ENCODE assay signal across 8 mouse cellular contexts in the genomic region with DNA sequence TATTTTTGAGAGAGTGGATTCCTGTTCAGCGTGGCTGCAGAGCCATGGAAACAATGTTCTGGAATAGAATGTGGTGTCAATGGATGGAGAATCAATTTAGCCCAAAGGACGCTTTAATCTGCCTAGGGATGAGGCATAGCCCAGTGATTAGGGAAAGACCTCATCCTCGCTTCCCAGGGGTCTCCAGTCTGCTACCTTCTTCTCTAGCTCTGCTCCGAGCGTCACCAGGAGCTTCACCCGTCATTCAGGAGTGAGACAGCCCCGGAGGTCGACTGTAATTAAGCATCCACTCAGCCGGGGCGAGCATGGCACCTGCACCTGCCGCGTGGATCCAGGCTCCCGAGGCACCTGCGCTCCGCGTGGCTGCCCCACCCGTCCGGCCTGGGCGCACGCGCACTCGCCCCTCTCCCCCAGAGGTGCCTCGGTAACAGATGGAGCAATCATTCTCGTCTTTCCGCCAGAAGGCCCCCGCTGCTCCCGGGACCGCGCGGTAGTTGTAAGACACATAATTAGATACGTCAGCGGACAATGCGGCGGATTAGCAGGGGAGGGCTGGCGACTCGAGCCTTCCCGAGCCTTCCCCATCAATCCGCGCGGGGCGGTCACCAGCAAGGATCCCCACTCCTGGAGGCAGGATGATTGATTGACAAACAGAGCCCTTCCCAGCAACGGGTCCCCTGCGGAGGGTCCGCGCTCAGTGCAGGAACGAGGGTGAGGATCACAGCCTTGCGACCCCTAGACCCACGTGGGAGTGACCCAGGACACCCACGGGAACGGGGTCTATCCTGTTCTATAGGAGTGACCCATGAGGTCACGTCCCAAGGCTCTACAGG.
A peak's percentile ranks its signal among the peaks of the same experiment; 100 is the strongest.
DNase-seq lines count a peak whose midpoint lies in the region; ATAC-seq lines count a peak whose summit lies in the region.

No protein-coding gene starts in this region.

- H3K9me3 ChIP-seq in embryonic facial prominence, embryonic 14.5 days (ENCODE audit: control insufficient read depth, low read length), result no peaks in the 10 kb centered on the region

- peak overlapping the region; percentile 97 for H3K4me2 ChIP-seq in embryonic facial prominence, embryonic 14.5 days (ENCODE audit: low read depth, low read length)

- H3K9ac ChIP-seq in embryonic facial prominence, embryonic 14.5 days (ENCODE audit: low read depth, low read length), result peak overlapping the region; percentile 61

- no peaks in the 10 kb centered on the region for H3K36me3 ChIP-seq in embryonic facial prominence, embryonic 14.5 days (ENCODE audit: control insufficient read depth, insufficient read depth, low read length)

- peak overlapping the region; percentile 43 for H3K4me3 ChIP-seq in embryonic facial prominence, embryonic 14.5 days (ENCODE audit: low read depth, low read length)

- H3K4me1 ChIP-seq in embryonic facial prominence, embryonic 14.5 days (ENCODE audit: control insufficient read depth, insufficient read depth, low read length), result peaks cover 14% of the 10 kb centered on the region

- under 1% methylated on average over 42 of the region's 51 CpGs for WGBS in embryonic facial prominence, embryonic 14.5 days

- peak; percentile 60 for DNase-seq in ES-CJ7 (ENCODE audit: low read depth, low spot score)
- DNase-seq in adrenal gland, postnatal 14 days, result peak; percentile 56
- peak; percentile 78 for DNase-seq in embryonic facial prominence, embryonic 14.5 days (ENCODE audit: low spot score)
- peak; percentile 51 for DNase-seq in left cerebral cortex, adult 11 months (ENCODE audit: low spot score)
- peak; percentile 25 for DNase-seq in lung, postnatal 14 days
- peak; percentile 61 for DNase-seq in right cerebral cortex, postnatal 25 days

- peak overlapping the region; percentile 64; the same call in 1 of the 2 replicates for H3K27ac ChIP-seq in embryonic facial prominence, embryonic 14.5 days (replicated peaks; ENCODE audit: low read depth, low read length)

- peaks cover 30% of the 10 kb centered on the region for H3K27me3 ChIP-seq in embryonic facial prominence, embryonic 14.5 days (replicated peaks; ENCODE audit: control insufficient read depth, insufficient read depth, low read length)

- ATAC-seq in embryonic facial prominence, embryonic 14.5 days (ENCODE audit: low read depth), result peak; percentile 48
- ATAC-seq in hematopoietic stem cell, adult 5-6 weeks (replicated peaks in 1 of 2; ENCODE audit: insufficient read depth in 1 of 2, low FRiP score in 2 of 2, low TSS enrichment in 1 of 2, low read depth in 1 of 2, poor library complexity in 2 of 2, severe bottlenecking in 2 of 2), result peak; percentile 27 to 38; a peak in 2 of 4 replicates
- no peak for ATAC-seq in monocyte, adult 5-6 weeks (replicated peaks; ENCODE audit: insufficient number of reproducible peaks, low FRiP score, low TSS enrichment, poor library complexity, severe bottlenecking)

Comparison
In these comparisons a context has a peak if more than half of its experiments do, and no peak if none do; other contexts are left out.
1. DNase-seq: peak in every context shown above with its lines; median percentile 78 in embryonic facial prominence, embryonic 14.5 days; 61 in right cerebral cortex, postnatal 25 days; 60 in ES-CJ7; 56 in adrenal gland, postnatal 14 days; 51 in left cerebral cortex, adult 11 months; 25 in lung, postnatal 14 days.